Mouse (Mus musculus) layer of hippocampus, adult 9-10 months (tissue): ENCODE measurements around the gene Pdzrn3.

Source experiments
- DNase-seq: peaks from one replicate; pipeline ENCODE4 v3.0.0; 2022; ENCODE audit warnings: low spot score

Gene Pdzrn3

DNA sequence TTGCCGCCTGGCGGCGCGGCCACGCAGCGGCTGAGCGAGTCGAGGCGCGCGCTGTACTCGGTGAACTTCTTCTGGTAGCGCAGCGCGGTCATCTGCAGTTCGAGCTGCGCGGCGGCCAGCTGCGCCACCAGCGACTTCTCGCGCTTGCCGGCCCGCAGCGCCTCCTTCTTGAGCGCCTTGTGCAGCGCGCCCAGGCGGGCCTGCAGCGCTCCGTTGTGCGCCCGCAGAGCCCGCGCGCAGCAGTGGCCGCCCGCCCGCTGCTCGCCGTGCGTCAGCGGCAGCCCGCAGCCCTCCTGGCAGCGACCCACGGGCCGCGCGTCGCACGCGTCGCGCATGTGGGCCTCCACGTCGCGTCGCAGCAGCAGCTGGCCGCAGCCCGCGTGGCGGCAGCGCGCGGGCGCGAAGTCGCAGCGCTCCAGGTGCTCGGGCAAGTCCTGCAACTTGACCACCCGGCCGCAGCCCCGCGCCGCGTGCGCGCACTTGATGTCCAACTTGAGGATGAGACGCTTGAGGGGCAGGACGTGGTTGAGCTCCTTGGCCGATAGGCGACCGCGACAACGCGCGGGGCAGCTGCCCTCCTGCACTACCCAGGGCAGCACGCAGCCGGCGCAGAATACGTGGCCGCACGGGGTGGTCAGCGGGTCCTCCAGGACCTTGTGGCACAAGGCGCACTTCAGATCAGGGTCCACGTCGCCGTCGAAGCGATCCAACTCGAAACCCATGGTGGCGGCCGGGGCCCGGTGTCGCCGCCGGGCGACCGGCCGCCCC is at the start of gene Pdzrn3:
Pdzrn3 (minus strand) TSS at position 731 of the 768 bp plus-strand sequence.
- DNase-seq = no peak

DNA sequence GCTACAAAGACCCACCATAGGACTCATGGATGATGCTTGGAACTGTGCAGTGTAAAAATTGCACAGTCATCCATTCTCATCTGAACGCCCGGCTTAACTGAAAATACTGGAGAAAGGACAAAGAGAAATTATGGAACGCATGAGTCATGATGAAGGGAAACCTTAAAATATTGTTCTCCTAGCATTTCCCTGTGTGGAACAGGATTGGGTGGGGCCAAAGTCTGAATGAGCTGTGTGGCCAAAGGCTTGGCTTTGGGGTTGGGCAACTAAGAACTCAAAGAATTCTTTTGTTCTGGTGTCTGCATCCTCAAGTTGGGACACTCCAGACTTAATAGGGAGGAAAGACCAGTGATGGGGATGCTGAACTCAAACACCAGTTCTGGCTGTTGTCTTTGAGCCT is 49.6 kb upstream of the Pdzrn3 start:
- no peak for DNase-seq

DNA sequence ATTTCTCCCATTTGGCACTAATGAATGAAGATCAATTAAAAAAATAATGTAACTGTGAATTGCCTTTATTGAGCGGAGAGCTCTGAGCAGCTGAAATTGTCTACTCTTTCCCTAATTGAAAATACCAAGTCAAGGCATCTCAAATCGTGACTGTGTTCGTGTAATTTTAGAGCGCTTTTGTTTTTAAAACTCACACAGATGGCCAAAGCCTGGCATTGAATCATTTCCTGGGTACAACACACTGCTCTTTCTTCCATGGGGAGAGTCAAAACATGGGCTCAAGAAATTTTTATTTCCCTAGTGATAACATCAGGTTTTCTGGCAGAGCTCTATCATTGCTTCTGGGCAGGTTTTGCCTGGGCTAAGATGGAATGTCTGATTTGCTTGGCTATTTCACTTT is 48.6 kb upstream of the Pdzrn3 start:
- peak; percentile 15 for DNase-seq

DNA sequence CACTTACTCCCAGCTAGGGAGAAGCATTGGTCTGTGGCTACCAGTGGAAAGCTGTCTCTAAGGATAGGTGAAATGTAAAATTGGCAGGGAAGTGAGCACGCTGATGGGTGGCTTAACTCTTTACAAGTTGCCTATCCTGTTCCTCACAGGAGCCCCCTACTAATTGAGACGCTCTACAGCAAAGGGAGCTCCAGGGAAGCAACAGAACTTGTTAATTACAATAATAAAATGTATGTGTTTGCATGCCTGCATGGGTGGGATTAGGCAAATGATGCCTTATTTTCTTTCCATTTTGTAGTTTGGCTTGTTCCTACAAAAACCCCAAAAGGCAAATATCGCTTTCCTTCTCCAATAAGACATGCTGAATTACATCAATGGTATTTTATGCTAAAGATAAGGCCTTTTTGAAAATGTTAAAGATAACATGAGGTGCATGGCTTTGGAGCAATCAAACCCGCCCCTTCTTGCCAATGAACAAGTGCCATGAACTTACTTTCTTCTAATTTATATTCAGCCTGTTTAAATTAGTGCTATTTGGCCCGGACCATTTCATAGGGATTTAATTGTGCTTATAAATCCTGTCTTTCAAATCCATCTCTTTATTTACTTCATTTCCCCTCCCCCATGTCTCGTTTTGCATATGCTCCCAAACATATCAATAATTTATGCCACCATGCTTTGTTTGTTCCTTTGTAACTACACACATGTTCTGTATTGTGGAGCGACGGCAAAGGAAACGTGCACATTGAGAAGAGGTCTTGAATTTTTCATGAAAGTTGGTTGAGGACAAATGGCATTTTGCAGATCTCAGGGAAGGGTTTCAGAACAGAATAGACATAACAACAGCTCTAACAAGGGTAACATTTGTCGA is 44.6 kb upstream of the Pdzrn3 start:
- no peak for DNase-seq

DNA sequence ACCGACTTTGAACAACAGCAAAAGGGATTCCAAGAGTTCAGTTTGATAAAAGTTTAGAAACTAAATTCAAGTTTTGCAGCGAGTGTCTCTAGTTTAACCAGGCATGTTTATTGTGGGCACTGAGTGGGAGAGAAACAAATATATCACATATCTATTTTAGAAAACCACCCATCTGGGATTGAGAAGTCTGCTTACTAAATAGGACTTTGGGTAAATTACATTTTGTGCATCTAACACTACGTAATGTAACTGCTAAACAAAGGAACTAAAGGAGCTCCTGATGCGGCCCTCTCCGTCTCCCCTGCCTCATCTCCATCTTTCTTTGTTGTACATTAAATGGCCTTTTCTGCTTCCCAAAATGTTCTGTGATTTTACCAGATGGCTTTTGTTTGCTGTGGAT is 40.5 kb upstream of the Pdzrn3 start:
- no peak for DNase-seq

DNA sequence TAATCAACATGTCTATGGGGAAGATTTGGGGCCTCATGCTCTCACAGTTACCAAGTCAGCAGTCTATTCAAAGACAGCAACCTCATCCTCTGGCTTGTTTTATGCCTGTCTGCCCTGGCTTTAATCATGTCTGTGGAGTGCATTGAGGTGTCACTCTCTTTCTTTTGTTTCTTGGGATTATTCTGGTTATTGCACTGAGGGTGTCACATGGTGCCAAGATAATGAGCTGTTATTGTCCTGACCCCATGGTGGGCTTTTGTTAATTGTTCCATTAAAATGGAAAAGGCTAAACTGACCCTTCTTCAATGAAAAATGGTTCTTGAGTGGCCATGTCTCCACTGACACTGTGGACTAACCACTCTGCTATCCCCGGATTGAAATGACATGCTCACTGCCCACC is 34.0 kb upstream of the Pdzrn3 start:
- DNase-seq = no peak

DNA sequence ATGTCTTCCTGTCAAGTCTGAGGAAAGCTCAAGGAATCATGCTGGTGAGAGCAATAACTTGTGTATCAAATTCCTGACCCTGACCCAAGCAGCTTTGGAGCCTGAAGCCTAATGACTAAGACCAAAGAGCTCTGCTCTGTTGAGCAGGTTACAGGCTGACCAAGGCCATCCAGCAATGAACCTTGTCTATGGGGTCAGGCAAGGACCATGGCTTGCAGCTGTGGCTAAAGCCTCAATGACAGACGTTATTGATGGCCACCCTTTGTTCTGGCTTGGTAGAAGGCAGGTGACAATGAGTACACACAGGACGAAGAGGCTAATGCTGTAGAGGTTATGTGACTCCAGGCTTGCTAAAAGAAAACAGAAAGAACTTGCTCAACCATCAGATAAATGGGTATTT is 33.4 kb upstream of the Pdzrn3 start:
- no peak for DNase-seq

DNA sequence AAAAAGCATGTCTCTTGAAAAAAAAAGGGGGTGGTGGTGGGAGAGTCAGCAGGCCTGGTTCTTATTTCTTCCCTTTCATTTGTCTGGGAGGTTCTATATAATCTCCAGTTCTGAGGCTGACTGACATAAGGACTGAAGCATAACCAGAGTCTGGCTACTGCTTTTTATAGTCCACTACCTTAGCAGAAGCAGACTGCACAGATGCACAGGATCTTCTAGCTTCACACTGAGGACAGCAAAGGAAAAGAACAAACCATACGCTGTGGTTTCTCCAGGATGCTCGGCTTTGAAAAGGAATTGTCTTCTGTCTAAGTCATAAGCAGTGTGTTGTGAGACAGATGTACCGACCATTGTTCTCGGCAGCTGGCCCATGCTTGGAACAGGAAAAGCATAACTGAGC is 19.0 kb upstream of the Pdzrn3 start:
- no peak for DNase-seq

DNA sequence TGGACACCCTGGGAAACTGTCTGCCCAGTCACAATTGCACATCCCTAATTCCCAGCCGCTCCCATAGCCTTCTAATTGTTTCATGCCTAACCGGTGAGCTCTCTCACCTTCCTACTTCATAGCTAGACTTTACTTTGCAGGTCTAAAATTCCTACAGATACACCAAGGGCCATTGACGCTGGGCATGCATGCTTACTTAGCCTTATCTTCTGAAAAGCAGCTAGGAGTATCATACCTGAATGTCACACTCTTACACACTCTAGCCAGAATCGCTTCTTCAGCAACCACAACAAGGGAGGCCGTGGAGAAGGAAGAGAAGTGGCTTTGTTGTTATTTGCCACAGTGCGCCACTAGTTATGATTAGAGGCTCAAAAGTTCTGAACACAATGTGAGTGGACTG is 18.2 kb upstream of the Pdzrn3 start:
- no peak for DNase-seq

DNA sequence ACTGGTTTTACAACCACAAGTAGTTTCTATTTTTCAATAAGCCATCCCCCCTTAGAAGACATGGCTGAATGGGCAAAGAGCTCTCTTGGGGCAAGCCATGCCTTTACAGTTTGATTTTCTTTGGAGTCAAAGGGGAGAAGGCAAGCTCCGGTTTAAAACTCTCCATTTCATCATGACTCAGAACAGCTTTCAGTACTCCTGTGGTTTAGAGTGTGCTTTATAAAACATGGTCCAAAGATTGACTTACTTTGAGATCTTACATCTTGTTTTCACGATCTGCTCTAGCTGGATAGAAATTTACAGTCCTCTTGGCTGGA is 15.1 kb upstream of the Pdzrn3 start:
- no peak for DNase-seq

DNA sequence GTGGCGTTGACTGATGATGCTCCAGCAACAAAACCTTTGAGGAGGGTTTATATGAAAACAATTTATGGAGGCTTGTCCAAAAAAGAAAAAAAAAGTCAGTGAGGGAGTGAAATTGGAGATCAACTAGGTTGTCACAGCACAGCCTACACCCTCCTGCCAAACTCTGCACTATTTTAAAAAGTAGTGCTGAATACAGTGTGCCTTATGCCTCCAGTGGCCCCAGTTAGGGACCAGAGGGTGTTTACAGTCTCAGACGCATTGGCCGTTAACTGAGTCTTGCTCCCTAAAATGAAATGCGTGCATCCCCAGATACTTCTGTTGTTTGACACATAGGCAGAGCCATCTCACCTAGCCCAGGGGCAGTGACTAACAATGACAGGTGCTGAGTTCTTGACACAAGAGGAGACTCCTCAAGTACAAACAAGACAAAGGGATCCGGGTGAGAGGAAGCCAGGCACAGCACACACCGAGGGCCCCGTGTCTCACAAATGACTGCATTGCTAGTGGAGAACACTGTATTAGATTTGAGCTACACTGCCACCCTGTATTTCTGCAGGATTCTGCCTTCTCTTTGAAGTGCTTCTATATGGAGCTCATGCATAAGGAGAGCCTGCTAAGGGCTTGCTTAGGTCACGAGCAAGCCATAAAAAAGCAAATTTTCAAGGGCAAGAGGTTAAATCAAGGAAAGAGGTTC is 14.6 kb upstream of the Pdzrn3 start:
- no peak for DNase-seq

DNA sequence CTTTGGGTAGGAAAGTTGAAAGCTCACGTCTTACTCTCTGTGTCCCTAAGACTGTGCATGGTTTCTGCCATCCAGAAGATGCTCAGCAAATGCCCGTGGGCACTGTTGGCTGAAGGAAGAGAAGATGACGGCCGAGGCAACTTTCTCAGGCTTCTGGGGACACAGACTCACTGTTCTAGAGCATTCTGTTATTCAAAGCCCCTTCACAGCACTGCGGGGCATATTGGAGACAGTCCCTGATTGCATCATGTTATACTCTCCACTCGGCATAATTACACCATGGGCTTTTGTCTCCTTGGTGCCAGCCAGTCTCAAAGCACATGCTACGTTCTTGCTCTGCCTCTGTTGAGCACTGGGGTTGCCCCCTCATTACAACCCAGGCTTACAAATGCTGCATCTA is 7.8 kb upstream of the Pdzrn3 start:
- no peak for DNase-seq

DNA sequence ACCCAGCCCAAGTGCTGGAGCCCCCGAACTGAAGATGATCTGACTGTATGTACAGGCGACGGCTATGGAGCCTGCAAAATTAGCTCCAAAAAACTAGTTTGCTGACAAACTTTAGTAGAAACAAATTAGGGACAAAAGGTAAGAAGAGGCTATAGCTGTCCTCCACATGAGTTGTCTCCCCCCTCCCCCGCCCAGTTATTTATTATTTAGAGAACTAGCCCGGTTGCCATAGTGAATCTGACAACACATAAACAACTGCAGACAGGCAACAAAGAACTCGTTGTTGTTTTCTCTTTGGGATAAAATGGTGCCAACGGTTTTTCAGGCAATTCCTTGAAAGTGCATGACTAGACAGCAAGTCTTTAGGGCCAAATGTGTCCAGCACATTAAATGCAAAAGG is 7.3 kb upstream of the Pdzrn3 start:
- no peak for DNase-seq

DNA sequence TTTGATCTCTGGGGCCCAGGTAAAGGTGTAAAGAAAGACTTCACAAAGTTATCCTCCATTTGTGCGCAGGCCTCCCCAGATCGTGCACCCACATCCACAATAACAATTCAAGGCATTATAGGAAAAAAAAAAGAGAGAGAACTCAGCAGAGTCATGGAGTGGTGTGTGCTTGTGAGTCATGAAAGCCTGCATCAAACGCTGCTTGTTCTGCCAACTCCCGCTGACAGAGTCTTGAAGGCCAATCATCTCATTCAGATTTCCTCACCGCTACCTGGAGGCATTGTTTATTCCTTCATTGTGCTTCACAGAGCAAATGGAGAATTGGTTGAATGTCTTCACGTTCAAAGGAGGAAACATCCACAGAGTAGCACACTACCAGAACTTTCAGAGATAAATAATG is 6.8 kb upstream of the Pdzrn3 start:
- DNase-seq = no peak

DNA sequence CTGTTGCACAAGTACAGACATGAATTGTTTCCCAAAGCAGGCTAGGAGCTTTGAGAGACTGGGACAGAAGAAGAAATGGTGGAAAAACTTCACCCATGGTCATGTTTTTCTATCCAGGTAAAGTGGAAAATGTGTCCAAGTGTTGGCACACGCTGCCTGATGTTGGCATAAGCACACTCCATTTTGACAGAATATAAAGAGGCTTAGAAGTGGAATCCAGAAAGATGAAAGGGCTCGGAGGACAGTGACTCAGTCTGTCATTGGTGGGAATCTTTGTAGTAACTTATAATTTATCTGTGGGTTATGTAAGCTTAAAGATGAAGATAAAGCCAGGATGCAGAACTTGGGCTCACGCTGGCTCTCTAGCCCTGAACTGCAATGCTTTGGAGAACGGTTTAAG is 5.2 kb upstream of the Pdzrn3 start:
- DNase-seq = no peak

DNA sequence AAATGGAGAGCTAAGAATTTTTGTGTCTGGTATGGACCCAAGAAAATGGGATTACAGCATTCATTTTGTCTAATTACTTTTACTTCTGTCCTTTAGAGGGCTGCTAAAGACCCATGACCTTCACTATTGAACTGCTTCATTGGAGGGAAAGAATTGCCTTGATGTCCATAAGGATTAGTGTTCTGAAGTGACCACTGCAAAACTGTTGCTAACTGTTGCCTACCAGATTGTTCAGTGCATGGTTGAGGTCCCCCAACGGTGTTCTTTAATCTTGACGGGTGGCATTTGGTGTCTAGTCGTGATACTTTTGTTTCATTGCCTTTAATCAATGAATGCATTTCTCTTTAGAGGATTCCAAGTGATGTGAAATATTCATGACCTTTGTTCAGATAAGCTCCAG is 1.8 kb upstream of the Pdzrn3 start:
- no peak for DNase-seq

DNA sequence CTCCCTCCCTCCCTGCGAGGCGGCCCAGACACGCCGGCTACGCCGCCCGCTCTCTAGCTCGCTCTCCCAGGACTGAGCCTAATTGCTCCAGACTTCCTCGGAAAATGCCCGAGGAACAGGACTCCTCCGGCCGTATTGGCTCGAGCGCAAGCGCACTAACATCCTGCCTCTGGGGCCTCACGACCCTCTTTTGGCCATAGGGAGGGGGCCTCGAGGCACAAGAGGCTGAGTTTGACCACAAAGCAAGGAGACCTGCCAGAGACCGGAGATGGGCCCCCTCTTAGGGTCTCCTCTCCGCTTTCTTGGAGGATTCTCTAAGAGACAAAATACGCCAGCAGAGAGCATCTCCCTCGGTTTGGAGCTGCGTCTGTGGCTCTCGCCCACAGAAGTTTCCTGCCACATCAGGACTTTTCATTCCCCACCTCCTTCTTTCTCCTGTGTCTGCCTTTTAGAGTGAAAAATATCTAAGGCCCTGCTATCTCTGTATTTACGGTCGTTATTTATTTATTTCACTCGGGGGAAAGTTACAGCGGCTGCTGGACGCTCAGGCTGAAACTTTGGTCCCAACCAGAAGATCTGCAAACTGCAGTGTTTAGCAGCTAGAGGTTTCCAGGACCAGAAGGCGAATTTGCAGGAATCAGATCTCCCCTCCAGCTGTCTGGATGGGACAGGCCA is 375 bp upstream of the Pdzrn3 start:
- no peak for DNase-seq

DNA sequence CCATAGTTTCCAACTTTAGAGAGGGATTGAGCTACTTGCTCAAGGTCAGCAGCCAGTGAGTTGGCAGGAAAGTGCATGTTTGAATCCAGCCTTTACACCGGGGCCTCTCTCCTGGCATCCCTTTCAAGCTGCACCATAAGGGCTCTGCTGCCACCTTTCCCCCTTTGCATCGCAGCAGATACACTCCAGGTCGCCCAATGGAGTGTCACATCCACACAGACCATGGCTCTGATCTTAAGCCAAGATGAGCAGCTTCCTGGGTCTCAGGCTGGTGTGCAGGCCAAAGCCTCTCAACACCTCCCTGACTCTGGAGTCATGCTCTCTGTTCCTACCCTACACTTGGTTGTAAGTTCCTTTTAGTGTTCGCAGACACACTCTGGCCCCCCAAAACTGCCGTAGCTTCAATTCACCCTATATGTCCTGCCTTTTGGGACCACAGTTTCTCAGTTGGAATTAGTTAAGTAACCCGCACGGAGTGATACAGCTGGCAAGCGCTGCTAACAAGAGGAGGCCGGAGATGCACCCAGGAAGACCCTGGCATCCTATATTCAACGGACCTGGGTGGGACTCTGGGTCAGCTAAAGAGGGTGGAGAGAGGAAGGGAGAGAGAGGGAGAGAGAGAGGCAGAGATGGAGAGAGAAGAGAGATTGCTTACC is 1.1 kb downstream of the Pdzrn3 start:
- DNase-seq = no peak

DNA sequence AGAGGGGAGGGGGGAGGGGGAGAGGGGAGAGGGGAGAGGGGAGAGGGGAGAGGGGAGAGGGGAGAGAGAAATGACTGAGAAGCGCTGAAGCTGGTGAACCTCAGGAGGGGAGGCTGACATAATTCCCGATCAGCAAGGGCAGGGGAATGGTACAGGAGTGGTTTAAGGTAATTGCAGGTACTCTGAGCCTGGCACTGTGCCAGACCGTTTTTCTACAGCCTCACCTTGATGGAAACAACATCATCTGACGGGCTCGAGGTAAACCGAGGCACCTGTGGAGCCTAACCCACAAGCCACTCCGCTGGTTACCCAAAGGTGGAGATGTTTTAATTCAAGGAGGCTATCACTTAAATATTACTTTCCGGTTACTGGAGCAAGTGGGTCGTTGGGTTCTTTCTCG is 1.6 kb downstream of the Pdzrn3 start:
- no peak for DNase-seq

DNA sequence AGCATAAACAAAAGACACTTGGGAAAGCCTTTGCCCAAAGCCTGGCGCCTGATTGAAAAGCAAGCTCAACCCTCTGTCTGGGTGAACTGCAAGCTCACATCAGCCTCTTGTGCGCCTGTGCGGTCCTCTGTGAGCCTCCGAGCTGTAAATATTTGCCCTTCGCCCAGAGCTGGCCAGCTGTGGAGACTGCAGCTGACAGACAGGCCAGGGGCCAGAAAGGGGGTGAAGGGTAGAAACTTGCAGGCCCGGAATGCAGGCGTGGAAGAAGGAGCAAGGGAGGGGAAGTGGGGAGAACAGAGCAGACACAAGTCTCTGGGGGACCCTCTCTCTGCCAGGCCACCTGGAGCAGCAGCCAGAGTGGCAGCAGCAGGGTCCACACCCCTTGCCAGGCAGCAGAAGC is 3.0 kb downstream of the Pdzrn3 start:
- no peak for DNase-seq

DNA sequence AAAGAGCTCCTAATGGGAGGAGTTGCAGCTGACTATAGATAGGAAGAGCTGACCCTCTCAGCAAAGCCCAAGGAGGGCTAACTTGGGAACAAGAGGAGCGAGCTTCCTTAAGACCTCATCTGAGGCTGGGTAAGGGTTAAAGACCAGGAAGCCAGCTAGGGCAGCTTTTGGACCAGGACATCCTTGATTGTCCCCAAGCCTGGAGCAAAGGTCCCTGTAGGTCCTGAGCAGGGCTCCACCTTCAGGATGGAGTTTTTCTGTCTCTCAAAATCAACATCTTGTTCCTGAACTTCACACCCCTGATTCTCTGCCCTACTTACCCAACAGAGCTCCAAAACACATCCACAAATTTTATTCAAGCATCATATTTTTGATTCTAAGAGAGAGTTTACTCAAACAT is 3.5 kb downstream of the Pdzrn3 start:
- no peak for DNase-seq

DNA sequence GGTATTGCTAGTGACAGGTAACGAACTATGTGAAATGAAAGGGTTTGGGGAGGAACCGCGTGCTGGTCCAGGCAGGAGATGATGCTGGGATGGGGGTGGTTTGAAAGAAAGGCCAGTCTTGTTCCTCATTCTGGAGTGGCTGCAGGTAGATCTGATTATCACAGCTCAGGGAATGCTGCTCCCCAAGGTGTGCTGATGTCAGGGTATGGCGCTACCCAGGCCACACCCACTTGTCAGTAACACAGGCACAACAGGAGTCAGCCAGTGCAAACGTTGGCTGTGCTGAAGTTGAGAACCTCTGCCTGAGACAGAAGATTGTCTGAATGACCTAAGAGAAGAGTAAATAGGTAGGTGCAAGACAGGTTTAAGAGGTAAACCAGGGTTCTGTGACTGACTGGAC is 4.7 kb downstream of the Pdzrn3 start:
- no peak for DNase-seq
